Mouse (Mus musculus): ENCODE data around the gene Shld2. TPM values are rescaled to one million over a fixed set of nuclear protein-coding genes. Genes with fewer than 3 reads are reported as not detected.
"Not testable (repeated sequence)": the region's sequence is repeated elsewhere in the genome, so short reads cannot be mapped to it uniquely, and the experiment has no call there.

Gene Shld2
- polyA plus RNA-seq, 1 experiment: 7.1 TPM

- no peak overlapping the region for H3K27ac ChIP-seq (ENCODE audit: insufficient read depth, low read depth, low read length)
- no peak overlapping the region for H3K4me3 ChIP-seq (ENCODE audit: insufficient read depth, low read length)
- TF ChIP-seq POLR2A (IDR thresholded peaks at IDR 0.05; ENCODE audit: borderline replicate concordance, low read depth, low read length) (no peak), CTCF (IDR thresholded peaks at IDR 0.05; ENCODE audit: low read depth, low read length) (no peak)
- H3K4me1 ChIP-seq (ENCODE audit: control insufficient read depth, insufficient read depth, low read length): no peaks in the 10 kb centered on the region
These were observed 42.2 kb downstream of the Shld2 start for GRCm38 (mm10) chr14:34268046-34268445.

DNA sequence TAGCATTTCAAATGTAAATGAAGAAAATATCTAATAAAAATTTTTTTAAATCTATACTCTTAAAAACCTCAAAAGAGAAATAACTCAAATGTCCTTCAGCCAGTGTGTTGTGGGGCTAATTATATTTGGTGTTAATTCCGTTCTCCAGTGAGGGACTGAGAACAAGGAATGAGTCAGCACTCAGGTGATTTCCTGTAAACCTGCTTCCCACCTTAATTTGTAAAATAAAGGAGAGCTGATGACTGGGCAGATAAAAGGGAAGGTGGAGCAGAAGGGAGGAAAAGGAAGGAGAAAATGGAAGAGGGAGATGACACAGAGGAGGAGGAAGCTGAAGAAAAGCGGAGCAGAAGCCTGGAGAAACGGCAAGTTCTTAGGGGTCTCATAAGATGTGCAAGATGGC is 51.8 kb downstream of the Shld2 start:
- H3K27ac ChIP-seq (ENCODE audit: insufficient read depth, low read depth, low read length); H3K4me3 ChIP-seq (ENCODE audit: insufficient read depth, low read length); H3K4me1 ChIP-seq (ENCODE audit: control insufficient read depth, insufficient read depth, low read length): not testable (repeated sequence)

DNA sequence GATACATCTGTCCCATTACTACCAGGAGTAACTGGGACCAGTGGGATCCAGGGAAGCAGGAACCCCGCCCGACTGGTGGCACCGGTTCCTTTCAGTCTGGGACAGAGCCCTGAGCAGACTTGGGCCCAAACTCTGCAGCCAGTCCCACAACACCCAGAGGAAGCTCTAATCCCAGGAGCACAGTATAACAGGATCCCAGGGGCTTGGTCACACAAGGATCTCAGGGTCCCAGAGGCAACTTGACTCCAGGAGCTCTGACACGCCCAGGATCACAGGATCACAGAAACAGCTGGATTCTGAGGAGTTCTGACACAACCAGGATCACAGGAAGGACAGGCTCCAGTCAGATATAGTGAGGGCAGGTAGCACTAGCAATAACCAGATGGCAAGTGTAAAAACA is 57.0 kb downstream of the Shld2 start:
- TF ChIP-seq POLR2A (IDR thresholded peaks at IDR 0.05; ENCODE audit: borderline replicate concordance, low read depth, low read length) (no peak), CTCF (IDR thresholded peaks at IDR 0.05; ENCODE audit: low read depth, low read length) (no peak)
- Histone ChIP-seq H3K27ac (ENCODE audit: insufficient read depth, low read depth, low read length) (no peak overlapping the region), H3K4me1 (ENCODE audit: control insufficient read depth, insufficient read depth, low read length) (no peaks in the 10 kb centered on the region), H3K4me3 (ENCODE audit: insufficient read depth, low read length) (no peak overlapping the region)

DNA sequence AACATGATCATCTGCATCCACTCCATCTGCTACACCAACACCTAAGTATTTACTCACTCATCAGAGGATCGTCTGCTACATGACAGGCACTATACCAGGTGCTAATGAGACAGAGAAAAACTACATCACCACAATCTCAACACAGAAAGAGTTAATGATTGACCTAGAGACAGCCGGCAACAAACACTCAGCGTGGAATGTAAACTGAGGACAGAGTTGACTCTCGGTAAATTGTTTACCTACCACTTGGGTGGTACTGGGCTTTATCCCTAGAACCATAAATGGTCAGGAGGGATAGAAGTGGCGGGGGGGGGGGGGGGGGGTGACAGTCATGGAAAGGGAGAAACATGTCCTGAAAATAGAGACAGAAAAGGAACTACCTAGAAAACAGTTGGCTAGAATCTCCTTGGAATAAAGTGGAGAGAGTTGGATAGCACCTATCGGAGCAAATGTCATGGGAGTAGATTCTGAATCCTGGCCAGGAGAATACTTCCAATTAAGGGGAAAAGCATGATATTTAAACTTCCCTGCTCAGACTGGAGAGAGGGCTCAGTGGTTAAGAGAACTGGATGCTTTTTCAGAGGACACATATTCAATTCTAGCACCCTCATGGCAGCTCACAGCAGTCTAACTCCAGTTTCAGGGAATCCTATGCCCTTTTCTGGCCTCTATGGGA is 57.7 kb downstream of the Shld2 start:
- no peaks in the 10 kb centered on the region for H3K4me1 ChIP-seq (ENCODE audit: control insufficient read depth, insufficient read depth, low read length)

DNA sequence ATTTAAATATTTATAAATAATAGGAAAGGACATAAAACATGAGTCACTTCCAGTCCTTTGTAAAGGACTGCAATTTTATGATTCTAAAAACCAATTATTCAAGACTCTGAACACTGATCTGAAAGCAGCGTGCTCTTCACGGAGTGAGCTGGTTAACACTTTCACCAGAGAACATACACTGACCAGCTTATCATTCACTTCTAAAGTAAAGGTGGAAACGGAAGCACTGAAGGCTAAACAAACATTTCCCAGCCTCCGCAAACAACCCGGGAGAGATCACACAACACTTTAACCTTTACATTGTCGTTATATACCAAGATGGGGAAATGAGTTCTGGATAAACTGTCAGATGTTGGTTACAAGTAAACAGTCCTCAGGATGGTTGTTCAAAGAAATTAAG is 69.6 kb downstream of the Shld2 start:
- TF ChIP-seq POLR2A (IDR thresholded peaks at IDR 0.05; ENCODE audit: borderline replicate concordance, low read depth, low read length) (no peak), CTCF (IDR thresholded peaks at IDR 0.05; ENCODE audit: low read depth, low read length) (no peak)
- no peak overlapping the region for H3K27ac ChIP-seq (ENCODE audit: insufficient read depth, low read depth, low read length)
- no peaks in the 10 kb centered on the region for H3K4me1 ChIP-seq (ENCODE audit: control insufficient read depth, insufficient read depth, low read length)
- H3K4me3 ChIP-seq (ENCODE audit: insufficient read depth, low read length): no peak overlapping the region

More for the DNA sequence above, 57.7 kb downstream of the Shld2 start:
- no peak for TF ChIP-seq CTCF (IDR thresholded peaks at IDR 0.05; ENCODE audit: low read depth, low read length)
- TF ChIP-seq POLR2A (IDR thresholded peaks at IDR 0.05; ENCODE audit: borderline replicate concordance, low read depth, low read length): no peak
- H3K27ac ChIP-seq (ENCODE audit: insufficient read depth, low read depth, low read length): no peak overlapping the region
- no peak overlapping the region for H3K4me3 ChIP-seq (ENCODE audit: insufficient read depth, low read length)

- Histone ChIP-seq H3K4me1 (ENCODE audit: control insufficient read depth, insufficient read depth, low read length) (no peaks in the 10 kb centered on the region), H3K27ac (ENCODE audit: insufficient read depth, low read depth, low read length) (no peak overlapping the region), H3K4me3 (ENCODE audit: insufficient read depth, low read length) (no peak overlapping the region)
- TF ChIP-seq POLR2A (IDR thresholded peaks at IDR 0.05; ENCODE audit: borderline replicate concordance, low read depth, low read length) (no peak), CTCF (IDR thresholded peaks at IDR 0.05; ENCODE audit: low read depth, low read length) (no peak)
These were observed 70.0 kb downstream of the Shld2 start for GRCm38 (mm10) chr14:34240263-34240662.

DNA sequence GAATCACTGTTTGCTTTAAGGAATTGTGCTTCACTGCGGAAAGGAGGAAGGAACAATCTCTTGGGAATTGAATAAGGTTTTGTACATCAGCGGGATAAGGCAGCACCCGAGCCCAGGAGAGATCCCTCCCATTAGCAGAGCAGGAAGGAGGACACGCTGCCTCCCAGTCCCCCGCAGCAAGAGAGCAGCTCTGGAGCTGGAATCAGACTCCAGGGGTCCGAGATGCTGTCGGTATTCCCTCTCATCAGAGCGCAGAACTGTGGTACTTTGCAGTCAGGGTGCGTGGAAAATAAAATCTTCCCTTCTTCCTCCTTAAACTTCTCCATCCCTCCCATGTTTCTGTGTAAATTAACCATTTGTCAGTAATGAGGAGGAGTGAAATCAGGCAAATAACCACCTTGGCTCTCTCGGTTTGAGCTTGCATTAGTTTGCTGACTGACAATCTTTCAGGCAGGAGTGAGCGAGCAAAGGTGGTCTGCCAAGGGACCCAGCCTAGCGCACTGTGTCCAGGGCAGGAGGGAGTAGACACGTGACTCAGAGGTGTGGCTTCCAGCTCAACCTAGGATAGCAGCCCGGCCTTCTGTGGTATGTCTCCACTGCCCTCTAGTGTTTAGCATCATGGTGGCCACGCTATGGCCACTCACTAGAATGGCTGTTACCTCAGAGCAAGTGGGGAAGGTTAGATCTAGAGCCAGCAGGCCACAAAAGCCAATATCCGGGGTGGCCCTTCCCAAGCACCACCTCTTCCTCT is 75.5 kb downstream of the Shld2 start:
- TF ChIP-seq POLR2A (IDR thresholded peaks at IDR 0.05; ENCODE audit: borderline replicate concordance, low read depth, low read length) (no peak), CTCF (IDR thresholded peaks at IDR 0.05; ENCODE audit: low read depth, low read length) (0 out of 2 replicates have a peak, but pooled peaks have one; percentile 14)
- H3K4me1 ChIP-seq (ENCODE audit: control insufficient read depth, insufficient read depth, low read length): no peaks in the 10 kb centered on the region
- H3K4me3 ChIP-seq (ENCODE audit: insufficient read depth, low read length): no peak overlapping the region
- no peak overlapping the region for H3K27ac ChIP-seq (ENCODE audit: insufficient read depth, low read depth, low read length)

DNA sequence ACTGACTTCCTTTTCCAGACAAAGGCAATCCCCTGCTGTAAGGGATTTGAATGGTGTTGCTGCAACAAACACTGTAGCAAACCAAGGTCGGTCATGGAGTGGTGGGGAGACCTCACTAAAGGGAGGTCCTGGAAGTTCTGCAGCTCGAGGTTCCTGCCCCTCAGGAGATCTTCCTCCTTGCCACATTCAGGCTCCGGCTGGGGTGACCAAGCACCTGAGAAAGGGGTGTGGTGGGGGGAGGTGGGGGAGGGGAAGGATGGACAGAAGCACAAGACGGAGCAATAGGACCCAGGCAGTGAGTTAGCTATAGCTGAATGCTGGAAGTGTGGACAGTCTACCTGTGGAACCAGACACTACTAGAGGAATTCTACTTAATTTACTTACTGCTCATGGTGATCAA is 76.4 kb downstream of the Shld2 start:
- Histone ChIP-seq H3K4me3 (ENCODE audit: insufficient read depth, low read length) (no peak overlapping the region), H3K4me1 (ENCODE audit: control insufficient read depth, insufficient read depth, low read length) (no peaks in the 10 kb centered on the region), H3K27ac (ENCODE audit: insufficient read depth, low read depth, low read length) (no peak overlapping the region)
- TF ChIP-seq POLR2A (IDR thresholded peaks at IDR 0.05; ENCODE audit: borderline replicate concordance, low read depth, low read length): no peak
- no peak for TF ChIP-seq CTCF (IDR thresholded peaks at IDR 0.05; ENCODE audit: low read depth, low read length)

DNA sequence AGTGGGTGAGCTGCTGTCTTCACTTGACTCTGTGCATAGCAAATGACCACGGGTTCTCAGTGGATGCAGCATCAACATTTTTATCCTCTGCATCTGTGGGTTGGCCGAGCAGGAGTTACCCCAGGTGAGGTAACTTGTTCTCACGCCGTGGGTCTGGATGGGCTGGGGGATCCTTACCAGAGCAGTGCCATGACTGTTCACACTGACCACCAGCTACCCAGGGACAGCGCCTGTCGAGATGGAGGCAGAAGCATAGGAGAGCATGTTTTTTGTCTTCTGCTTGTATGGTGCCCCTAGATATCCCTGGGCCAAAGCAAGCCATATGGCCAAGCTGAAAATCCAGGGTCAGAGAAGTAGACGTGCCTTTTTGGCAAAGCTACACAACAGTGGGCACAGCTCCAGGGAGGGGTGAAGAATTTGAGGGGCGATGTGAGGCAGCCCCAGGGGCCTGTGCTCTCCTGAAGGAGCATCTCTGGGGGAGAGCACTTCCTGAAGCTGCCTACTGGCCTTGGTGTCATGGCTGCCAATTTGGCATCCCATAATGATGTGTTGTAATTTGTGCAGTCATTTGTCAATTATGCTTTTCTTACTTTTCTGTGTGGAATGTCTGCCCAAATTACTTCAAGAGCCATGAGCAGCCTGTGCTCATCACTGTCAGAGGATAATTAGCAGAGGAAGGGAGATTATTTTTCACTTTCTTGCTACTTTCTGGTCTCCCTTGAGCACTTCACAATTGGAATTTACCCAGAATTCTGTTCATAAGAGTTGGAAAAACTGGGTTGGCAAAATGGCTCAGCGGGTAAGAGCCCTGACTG is 77.2 kb downstream of the Shld2 start:
- TF ChIP-seq POLR2A (IDR thresholded peaks at IDR 0.05; ENCODE audit: borderline replicate concordance, low read depth, low read length): no peak
- TF ChIP-seq CTCF (IDR thresholded peaks at IDR 0.05; ENCODE audit: low read depth, low read length): no peak
- Histone ChIP-seq H3K27ac (ENCODE audit: insufficient read depth, low read depth, low read length) (no peak overlapping the region), H3K4me1 (ENCODE audit: control insufficient read depth, insufficient read depth, low read length) (no peaks in the 10 kb centered on the region), H3K4me3 (ENCODE audit: insufficient read depth, low read length) (no peak overlapping the region)

DNA sequence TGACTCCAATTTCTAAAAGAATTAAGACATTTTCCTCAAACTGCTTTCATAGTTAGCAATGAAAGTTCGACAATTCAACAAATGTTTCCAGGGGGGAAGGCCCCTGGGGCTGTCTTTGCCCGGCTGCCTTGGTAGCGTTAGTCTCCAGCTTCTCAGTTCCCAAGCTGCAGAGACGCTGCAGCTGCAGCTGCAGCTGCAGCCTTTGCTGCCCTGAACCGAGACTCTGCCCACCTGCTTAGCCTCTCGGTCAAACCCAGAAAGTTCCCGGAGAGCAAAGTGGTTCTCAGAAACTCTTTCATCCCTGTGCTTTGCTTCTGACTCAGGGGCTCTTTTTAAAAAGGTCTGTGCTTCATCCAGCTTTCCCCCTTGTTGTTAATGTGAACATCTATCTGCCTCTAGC is 78.0 kb downstream of the Shld2 start:
- Histone ChIP-seq H3K4me3 (ENCODE audit: insufficient read depth, low read length) (no peak overlapping the region), H3K4me1 (ENCODE audit: control insufficient read depth, insufficient read depth, low read length) (no peaks in the 10 kb centered on the region), H3K27ac (ENCODE audit: insufficient read depth, low read depth, low read length) (no peak overlapping the region)
- TF ChIP-seq CTCF (IDR thresholded peaks at IDR 0.05; ENCODE audit: low read depth, low read length) (no peak), POLR2A (IDR thresholded peaks at IDR 0.05; ENCODE audit: borderline replicate concordance, low read depth, low read length) (no peak)
